Mouse (Mus musculus): ENCODE results near the gene Rgl3. TPM values are rescaled to one million over a fixed set of nuclear protein-coding genes. Genes with fewer than 3 reads are reported as not detected.
A peak's percentile ranks its signal among the peaks of the same experiment; 100 is the strongest.

Gene Rgl3
- total and polyA plus RNA-seq, 2 experiments from 2014 or later = 1.1 to 2.8 TPM

- no peaks in the 10 kb centered on the region for H3K27me3 ChIP-seq (ENCODE audit: insufficient read depth, low read length)
- H3K9ac ChIP-seq (replicated peaks; ENCODE audit: low read length, poor library complexity, severe bottlenecking) = no peak overlapping the region
- H3K4me3 ChIP-seq (ENCODE audit: low read depth, low read length) = no peak overlapping the region
- no peak overlapping the region for H3K4me2 ChIP-seq (ENCODE audit: low read depth, low read length, poor library complexity, severe bottlenecking)
- DNase-seq (ENCODE audit: low spot score) (no peak), ATAC-seq (ENCODE audit: low FRiP score) (no peak)
- H3K9me3 ChIP-seq (ENCODE audit: low read length) = no peaks in the 10 kb centered on the region
- no peaks in the 10 kb centered on the region for H3K36me3 ChIP-seq (ENCODE audit: insufficient read depth, low read length)
- WGBS = 78% methylated on average over 5 of the region's 5 CpGs
- H3K4me1 ChIP-seq (ENCODE audit: insufficient read depth, low read length) = no peaks in the 10 kb centered on the region
- H3K27ac ChIP-seq (ENCODE audit: low read depth, low read length) = no peak overlapping the region
- TF ChIP-seq CTCF (IDR thresholded peaks at IDR 0.05) = no peak
These were observed 11.9 kb downstream of the Rgl3 start for GRCm38 (mm10) chr9:21977331-21977730.

- TF ChIP-seq CTCF (IDR thresholded peaks at IDR 0.05) = no peak
- ATAC-seq (ENCODE audit: low FRiP score) (no peak), DNase-seq (ENCODE audit: low spot score) (no peak)
- Histone ChIP-seq H3K36me3 (ENCODE audit: insufficient read depth, low read length) (no peaks in the 10 kb centered on the region), H3K4me1 (ENCODE audit: insufficient read depth, low read length) (no peaks in the 10 kb centered on the region), H3K27ac (ENCODE audit: low read depth, low read length) (no peak overlapping the region), H3K4me2 (ENCODE audit: low read depth, low read length, poor library complexity, severe bottlenecking) (no peak overlapping the region), H3K4me3 (ENCODE audit: low read depth, low read length) (no peak overlapping the region), H3K27me3 (ENCODE audit: insufficient read depth, low read length) (no peaks in the 10 kb centered on the region), H3K9me3 (ENCODE audit: low read length) (no peaks in the 10 kb centered on the region), H3K9ac (replicated peaks; ENCODE audit: low read length, poor library complexity, severe bottlenecking) (no peak overlapping the region)
- WGBS = 85% methylated on average over 10 of the region's 10 CpGs
These were observed 12.5 kb downstream of the Rgl3 start for GRCm38 (mm10) chr9:21976626-21977175.

GRCm38 (mm10) chr9:21969304-21969703 is 19.9 kb downstream of the Rgl3 start:
- H3K9me3 ChIP-seq (ENCODE audit: low read length) = no peaks in the 10 kb centered on the region
- DNase-seq (ENCODE audit: low spot score) (no peak), ATAC-seq (ENCODE audit: low FRiP score) (no peak)
- H3K36me3 ChIP-seq (ENCODE audit: insufficient read depth, low read length) = no peaks in the 10 kb centered on the region
- H3K4me3 ChIP-seq (ENCODE audit: low read depth, low read length) = no peak overlapping the region
- no peak overlapping the region for H3K9ac ChIP-seq (replicated peaks; ENCODE audit: low read length, poor library complexity, severe bottlenecking)
- 88% methylated on average over 4 of the region's 4 CpGs for WGBS
- H3K27ac ChIP-seq (ENCODE audit: low read depth, low read length) = no peak overlapping the region
- H3K27me3 ChIP-seq (ENCODE audit: insufficient read depth, low read length) = no peaks in the 10 kb centered on the region
- no peak for TF ChIP-seq CTCF (IDR thresholded peaks at IDR 0.05)
- no peaks in the 10 kb centered on the region for H3K4me1 ChIP-seq (ENCODE audit: insufficient read depth, low read length)
- H3K4me2 ChIP-seq (ENCODE audit: low read depth, low read length, poor library complexity, severe bottlenecking) = no peak overlapping the region

- no peak for TF ChIP-seq CTCF (IDR thresholded peaks at IDR 0.05)
- H3K4me3 ChIP-seq (ENCODE audit: low read depth, low read length) = no peak overlapping the region
- DNase-seq (ENCODE audit: low spot score) (no peak), ATAC-seq (ENCODE audit: low FRiP score) (no peak)
- H3K27me3 ChIP-seq (ENCODE audit: insufficient read depth, low read length) = no peaks in the 10 kb centered on the region
- no peaks in the 10 kb centered on the region for H3K36me3 ChIP-seq (ENCODE audit: insufficient read depth, low read length)
- H3K4me1 ChIP-seq (ENCODE audit: insufficient read depth, low read length) = no peaks in the 10 kb centered on the region
- H3K9ac ChIP-seq (replicated peaks; ENCODE audit: low read length, poor library complexity, severe bottlenecking) = no peak overlapping the region
- no peaks in the 10 kb centered on the region for H3K9me3 ChIP-seq (ENCODE audit: low read length)
- 72% methylated on average over 6 of the region's 6 CpGs for WGBS
- H3K27ac ChIP-seq (ENCODE audit: low read depth, low read length) = no peak overlapping the region
- no peak overlapping the region for H3K4me2 ChIP-seq (ENCODE audit: low read depth, low read length, poor library complexity, severe bottlenecking)
These were observed 20.4 kb downstream of the Rgl3 start for GRCm38 (mm10) chr9:21968883-21969282.

GRCm38 (mm10) chr9:21963417-21963816 is 25.8 kb downstream of the Rgl3 start, which contains the start of gene Epor:
Gene Epor, minus strand, starts transcription at chr9:21963506.
- DNase-seq (ENCODE audit: low spot score) (no peak), ATAC-seq (ENCODE audit: low FRiP score) (no peak)
- TF ChIP-seq CTCF (IDR thresholded peaks at IDR 0.05) = no peak
- no peaks in the 10 kb centered on the region for H3K9me3 ChIP-seq (ENCODE audit: low read length)
- H3K27ac ChIP-seq (ENCODE audit: low read depth, low read length) = no peak within 1 kb of the TSS
- H3K27me3 ChIP-seq (ENCODE audit: insufficient read depth, low read length) = peaks cover 23% of the 10 kb centered on the region
- peaks cover 13% of the 10 kb centered on the region; the same call in 1 of the 2 replicates for H3K4me1 ChIP-seq (ENCODE audit: insufficient read depth, low read length)
- 13% methylated on average over 8 of the region's 8 CpGs for WGBS
- peak within 1 kb of the TSS; percentile 74 for H3K4me2 ChIP-seq (ENCODE audit: low read depth, low read length, poor library complexity, severe bottlenecking)
- peak within 1 kb of the TSS; percentile 35 for H3K4me3 ChIP-seq (ENCODE audit: low read depth, low read length)
- H3K9ac ChIP-seq (replicated peaks; ENCODE audit: low read length, poor library complexity, severe bottlenecking) = no peak within 1 kb of the TSS
- no peaks in the 10 kb centered on the region; the same call in 1 of the 2 replicates for H3K36me3 ChIP-seq (ENCODE audit: insufficient read depth, low read length)

GRCm38 (mm10) chr9:21962416-21963059 is 26.7 kb downstream of the Rgl3 start:
- Histone ChIP-seq H3K27me3 (ENCODE audit: insufficient read depth, low read length) (peaks cover 23% of the 10 kb centered on the region), H3K4me1 (ENCODE audit: insufficient read depth, low read length) (peaks cover 13% of the 10 kb centered on the region; the same call in 1 of the 2 replicates), H3K9me3 (ENCODE audit: low read length) (no peaks in the 10 kb centered on the region), H3K36me3 (ENCODE audit: insufficient read depth, low read length) (no peaks in the 10 kb centered on the region; the same call in 1 of the 2 replicates), H3K4me2 (ENCODE audit: low read depth, low read length, poor library complexity, severe bottlenecking) (peak overlapping the region; percentile 74), H3K4me3 (ENCODE audit: low read depth, low read length) (peak overlapping the region; percentile 35), H3K9ac (replicated peaks; ENCODE audit: low read length, poor library complexity, severe bottlenecking) (no peak overlapping the region), H3K27ac (ENCODE audit: low read depth, low read length) (no peak overlapping the region)
- peak; percentile 35; the same call in 1 of the 2 replicates for ATAC-seq (ENCODE audit: low FRiP score)
- peak; percentile 20; the same call in 1 of the 2 replicates for TF ChIP-seq CTCF (IDR thresholded peaks at IDR 0.05)
- 4% methylated on average over 34 of the region's 34 CpGs for WGBS
- DNase-seq (ENCODE audit: low spot score) = no peak
